Mouse (Mus musculus): Measurements from ENCODE around the gene Ip6k3.

The Ip6k3 gene

DNA sequence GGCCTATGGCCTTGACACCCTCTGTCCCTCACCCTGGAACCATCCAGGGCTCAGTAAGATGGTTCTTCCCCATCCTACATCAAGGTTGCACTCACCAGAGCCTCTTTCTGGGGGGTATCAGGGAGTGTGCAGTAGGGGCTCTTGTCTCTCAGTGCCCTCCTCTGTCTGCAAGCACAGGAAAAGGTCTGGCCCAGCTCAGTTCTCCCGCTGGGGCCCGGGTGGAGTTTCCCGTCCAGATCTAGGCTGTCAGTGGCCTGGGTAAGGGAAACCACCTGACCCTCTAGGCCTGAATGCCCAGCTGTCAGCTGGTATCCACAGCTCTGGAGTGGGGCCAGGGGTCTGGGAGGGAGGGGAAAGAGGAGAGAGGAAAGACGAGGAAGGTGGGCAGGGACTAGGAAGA lies at the start of gene Ip6k3:
Gene Ip6k3, minus strand, starts transcription at position 251 of the 400 bp plus-strand sequence.
- 43% methylated on average over 4 of the region's 4 CpGs for WGBS

DNA sequence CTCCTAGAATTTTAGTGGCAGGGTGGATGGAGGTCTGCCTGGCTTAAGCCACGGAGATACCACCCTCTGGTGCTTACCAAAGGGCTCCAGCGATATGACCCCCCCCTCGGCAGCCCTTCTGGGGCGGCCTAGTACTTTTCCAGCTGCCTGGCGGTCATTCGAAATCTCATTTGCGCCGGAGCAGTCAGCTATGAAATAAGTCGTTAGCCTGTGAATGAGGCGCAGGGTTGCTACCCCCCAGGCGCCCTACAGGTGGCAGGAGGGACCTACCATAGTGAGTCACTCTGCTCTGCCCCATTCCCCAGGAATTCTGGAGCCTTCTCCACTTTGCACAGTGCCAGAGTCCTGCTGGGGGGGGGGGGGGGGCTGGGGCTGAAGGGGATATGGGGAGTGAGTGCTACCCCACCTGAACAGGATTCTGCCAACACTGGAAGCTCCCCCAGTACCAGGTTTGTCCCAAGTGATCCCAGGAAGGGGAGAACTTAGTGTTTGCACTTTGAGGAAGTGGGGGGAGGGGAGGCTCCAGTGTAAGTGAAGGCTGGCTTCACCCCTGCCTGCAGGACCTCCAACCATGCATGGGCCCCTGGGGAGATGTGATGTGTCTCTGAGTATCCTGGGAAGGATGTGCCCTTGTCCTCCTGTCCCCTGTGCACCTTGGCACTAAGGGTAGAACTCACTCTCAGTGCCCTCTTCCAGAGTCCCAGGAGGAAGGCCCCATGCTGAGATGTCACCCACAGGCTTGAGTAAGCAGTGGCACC lies 45.4 kb upstream of the Ip6k3 start:
- 25% methylated on average over 11 of the region's 11 CpGs for WGBS

DNA sequence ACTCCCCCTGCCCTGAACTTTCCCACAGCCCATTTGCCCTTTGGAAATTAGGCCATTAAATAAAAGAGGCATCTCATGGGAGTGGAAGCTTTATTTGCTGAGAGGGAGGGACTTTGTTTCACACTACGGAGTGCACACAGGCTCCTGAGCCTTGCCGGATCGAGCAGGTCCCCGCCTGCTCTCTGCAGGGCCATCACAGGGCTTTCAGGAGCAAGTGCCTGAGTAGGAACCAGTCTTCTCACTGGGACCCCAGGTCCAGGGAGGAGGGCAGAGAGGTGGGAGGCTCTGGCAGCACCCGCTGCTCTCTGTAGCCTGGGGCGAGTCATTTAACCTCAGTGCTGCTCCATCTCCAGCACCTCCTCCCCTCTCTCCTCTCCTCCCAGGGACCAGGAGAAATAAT lies 44.4 kb upstream of the Ip6k3 start:
- 83% methylated on average over 6 of the region's 6 CpGs for whole genome bisulfite sequencing

DNA sequence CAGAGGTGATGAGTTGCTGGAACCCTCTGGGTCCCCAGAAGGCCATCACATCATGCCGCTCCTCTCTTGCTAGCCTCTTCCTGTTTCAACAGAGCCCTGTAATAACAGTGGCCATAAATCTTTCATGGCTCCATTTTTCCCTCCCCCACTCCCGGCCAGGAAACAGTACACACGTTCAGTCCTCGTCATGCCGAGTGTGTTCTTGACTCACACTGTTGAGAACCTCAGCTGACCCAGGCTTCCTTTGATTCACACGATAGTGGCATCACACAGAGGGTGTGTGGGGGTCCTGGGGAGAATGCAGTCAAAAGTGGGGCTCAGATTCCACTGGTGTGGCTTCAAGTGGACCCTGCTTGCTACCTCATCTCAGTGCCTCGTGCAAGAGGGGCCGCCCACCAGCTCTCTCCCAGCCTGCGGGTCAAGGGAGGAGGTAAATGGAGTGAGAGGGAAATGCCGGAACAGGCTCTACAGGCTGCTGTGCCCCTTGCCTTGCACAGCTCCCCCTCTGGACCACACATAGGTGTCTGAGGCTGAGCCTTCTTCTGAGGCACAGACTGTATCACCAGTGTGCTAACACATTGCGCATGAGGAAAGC lies 39.6 kb upstream of the Ip6k3 start:
- 82% methylated on average over 11 of the region's 11 CpGs for WGBS

DNA sequence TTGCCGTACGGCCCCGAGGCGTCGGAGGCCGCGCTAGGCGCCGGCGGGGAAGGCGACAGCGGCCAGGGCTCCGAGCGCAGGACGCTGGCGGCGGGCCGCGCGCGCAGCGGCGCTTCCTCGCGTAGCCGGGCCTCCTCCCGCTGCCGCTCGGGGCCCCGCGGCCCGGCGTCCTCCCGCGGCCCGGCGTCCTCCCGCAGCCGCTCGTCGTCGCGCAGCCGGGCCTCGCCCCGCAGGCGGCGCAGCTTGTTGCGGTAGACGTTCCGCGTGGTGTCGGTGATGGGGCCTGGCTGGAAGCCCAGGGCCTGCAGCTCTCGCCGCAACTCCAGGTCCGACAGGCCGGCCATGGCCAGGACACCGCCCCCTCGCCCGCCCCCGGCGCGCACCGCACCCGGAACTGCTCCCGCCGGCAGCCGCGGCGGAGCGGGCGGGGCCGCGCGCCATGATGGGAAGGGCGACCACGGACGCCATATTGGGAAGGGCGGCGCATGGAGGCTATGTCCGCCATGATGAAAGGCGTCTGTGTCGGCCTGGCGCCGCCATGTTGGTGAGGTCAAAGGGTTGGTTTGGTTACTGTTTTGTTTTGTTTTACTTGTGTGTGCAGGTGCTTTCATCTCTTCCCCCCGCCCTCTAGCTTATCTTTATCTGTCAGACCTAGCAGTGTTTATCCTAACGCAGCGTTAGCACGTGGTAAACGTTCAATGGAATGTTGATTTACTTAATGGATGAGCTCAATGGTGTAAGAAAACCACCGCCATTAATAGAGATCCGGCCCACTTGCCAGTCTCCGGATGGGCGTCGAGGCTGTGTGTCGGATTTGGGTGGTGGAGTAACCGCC lies 36.7 kb upstream of the Ip6k3 start, which contains the start of gene Lemd2:
Gene Lemd2, minus strand, starts transcription at position 395 of the 835 bp plus-strand sequence.
- 3% methylated on average over 95 of the region's 97 CpGs for WGBS

DNA sequence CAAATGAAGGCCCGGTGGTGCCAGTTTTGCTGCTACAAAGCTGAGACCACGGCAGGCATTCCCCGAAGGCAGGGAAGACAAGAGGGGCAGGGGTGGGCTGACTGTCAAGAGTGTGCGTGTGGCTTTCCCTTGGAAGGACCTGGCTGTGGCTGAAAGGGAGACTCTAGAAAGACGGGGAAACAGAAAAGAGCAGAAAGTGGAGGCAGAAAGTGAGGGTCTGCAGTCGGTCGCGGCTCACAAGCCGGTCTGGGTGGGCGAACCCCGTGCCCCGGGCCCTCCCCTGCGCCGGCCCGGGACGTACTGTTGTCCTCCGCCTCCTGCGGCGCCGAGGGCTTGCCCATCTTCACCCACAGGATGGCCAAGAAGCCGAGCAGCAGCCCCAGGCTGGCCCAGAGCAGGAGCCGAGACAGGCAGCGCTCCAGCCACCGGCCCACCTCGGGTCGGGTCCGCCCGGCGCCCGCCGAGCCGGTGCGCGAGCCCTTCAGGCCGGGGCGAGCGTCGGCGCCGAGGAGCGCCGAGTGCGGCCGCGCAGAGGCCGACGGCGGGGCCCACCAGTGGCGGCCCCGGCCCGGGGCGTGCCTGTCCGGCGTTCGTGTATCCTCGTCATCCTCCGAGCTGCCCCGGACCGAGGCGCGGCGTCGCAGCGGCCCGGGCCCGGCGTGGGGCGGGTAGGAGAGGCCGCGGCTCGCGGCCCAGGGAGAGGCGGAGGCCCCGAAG lies 35.9 kb upstream of the Ip6k3 start:
- WGBS, result under 1% methylated on average over 71 of the region's 74 CpGs

DNA sequence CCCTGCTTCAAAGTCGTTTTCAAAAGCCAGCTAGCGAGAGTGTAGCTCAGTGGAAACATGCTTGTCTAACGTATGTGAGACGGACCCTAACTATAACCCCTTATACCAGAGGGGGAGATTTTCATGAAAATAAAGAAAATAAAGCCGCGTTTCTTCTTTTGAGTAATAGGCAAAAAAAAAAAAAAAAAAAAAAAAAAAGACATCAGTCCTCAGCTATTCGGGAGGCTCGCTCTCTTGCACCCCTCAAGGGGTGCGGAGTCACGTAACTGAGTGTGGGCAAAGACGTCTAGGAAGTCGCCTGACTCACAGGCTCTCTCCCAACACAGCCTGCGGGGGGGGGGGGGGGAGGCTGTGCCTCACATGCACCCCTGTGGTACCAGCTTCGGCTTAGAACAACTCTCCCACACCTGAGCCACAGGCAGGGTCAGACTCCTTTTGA lies 35.3 kb upstream of the Ip6k3 start:
- WGBS, result 40% methylated on average over 14 of the region's 14 CpGs

DNA sequence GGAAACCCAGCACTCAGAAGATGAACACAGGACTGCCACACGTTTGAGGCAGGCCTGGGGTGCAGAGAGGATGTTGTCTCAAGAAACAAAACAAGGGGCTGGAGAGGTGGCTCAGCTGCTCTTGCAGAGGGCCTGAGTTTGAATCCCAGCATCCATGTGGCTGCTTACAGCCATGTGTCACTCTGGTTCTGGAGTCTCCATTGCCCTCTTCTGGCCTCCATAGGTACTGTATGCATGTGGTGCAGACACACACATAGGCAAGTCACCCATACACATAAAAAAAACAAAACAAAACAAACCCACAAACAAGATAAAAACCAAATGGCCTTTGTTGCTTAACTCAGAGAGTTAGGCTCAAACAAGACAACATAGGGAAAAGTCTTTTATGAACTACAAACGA lies 34.4 kb upstream of the Ip6k3 start:
- 93% methylated on average over 2 of the region's 2 CpGs for WGBS

DNA sequence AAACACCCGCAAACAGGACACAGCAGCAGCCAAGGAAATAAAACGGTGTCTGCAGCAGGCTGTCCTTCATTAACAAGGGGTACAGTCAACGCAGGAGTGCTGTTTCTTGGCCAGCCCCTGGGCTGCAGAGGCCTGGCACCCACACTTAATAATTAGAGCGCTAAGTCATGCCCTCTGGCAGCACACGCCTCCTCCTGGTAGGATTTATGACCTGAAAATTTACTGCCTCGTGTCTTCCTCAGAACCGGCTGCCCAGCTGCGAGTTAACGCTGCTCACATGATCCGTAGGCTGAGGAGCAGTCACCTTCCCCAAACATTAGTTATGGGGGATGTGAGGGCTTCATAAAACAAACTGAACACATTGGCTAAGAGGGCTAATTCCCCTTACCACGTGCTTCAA lies 33.2 kb upstream of the Ip6k3 start:
- 71% methylated on average over 11 of the region's 11 CpGs for WGBS

DNA sequence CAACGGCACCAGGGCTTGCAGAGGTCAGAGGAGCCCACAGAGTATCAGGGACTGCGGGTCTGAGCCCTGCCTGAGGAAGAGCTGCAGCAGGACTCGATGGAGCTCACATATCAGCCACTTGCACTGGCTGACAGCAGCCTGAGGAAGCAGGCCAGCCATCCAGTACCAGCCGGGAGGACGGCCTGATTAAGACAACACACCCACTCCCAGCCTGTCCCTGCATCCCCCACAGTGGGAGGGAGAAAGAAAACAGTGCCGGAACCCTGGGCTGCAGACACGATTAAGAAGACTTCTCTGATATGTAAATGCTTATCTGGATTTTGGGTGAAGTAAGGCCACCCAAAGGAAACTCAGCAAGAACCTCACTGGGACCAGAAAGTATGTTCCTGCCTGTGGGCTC lies 32.3 kb upstream of the Ip6k3 start:
- 46% methylated on average over 7 of the region's 7 CpGs for WGBS

DNA sequence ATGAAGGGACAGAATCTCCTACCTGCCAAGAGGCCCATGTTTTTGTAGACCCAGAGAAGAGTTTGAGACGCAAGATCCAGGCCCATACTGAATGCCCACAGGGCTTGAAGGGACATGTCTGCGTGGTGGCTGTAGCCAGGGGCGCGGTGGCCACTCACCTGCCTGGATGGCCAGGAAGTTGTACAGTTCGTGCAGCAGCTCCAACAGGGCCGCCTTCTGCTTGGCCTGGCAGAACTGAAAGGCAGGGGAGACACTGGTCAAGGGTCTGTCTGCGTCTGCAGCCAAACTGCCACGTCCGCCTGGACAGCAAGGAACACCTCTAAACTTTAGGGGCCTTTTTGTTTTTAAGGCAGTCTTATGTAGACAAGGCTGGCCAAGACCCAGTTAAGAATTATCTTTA lies 31.6 kb upstream of the Ip6k3 start:
- WGBS, result 99% methylated on average over 9 of the region's 9 CpGs

DNA sequence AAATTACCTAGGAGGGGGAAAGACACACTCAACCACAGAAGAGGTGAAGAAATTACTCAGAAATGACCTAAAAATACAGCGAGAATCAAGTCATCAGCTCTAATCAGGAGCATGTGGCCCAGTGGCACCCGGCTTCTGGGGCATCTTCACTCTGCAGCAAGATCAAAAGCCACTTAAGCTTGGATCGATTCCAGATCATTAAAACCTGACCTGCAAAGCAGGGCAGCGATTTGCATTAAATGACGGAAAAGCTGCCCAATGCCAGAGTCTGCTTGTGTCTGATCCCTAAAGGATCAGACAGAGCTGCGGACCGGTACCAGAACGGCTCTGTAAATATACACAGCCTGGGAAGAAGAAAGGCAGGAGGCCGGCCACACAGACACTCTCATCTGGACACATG lies 28.6 kb upstream of the Ip6k3 start:
- WGBS, result 70% methylated on average over 9 of the region's 9 CpGs

DNA sequence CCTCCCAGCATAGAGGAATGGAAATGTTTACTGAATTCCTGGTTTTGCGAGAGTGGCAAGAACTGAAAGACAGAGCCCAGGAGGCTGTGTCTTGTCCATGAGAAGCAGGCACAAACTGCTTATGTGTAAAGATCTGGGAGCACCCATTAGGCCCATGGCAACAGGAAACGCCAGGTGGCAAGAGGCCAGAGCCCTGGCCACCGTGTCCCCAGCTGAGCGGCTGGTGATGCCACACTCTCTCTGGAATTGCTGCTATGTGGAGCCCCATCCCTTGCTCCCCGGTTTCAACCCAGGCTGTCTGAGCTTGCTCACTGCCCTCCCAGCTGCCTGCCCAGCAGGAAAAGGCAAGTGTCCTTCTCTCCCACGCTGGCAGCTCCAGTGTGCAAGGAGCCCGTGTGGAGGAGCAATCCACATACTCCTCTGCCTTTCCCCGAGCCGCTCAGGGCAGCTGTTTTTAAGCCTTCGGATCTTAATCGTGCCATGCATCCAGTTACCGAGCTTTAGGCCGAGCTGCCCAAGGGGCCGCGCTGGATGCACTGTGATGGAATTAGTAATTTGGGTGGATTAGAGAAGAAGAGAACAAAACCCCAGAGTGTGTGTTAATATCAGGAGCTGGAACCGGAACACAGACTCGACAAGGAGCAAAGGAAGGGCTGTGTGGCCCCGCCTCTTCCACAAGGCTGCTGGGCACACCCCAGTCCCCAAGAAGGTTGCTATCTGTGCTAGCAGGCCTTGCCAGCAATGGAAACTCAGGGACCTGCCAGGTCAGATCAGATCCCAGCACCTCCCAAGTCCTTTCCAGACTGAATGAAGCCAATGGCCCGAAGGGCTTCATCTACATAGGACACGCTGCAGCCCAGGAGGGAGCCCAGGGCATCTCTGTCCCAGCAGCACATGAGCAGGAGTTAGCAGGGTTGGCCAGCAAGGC lies 26.9 kb upstream of the Ip6k3 start:
- WGBS, result 49% methylated on average over 20 of the region's 20 CpGs

DNA sequence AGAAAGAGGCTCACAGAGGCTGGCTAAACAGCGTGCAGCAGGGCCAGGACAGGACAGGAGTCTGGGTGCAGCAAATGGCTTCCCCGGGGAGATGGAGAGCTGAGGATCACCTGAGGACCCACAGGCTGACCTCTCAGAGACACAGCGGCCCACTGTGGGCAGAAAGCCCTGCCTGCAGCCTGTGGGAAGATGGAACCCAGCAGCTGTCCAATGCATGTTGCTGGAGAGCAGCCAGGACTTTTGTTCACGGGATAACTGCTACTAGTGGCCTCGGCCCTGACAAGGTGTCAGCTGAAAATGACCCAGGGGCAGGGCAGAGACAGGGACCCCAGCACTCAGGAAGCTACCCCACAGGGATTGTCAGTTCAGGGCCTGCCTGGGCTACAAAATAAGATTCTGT lies 24.2 kb upstream of the Ip6k3 start:
- WGBS, result 62% methylated on average over 5 of the region's 5 CpGs

DNA sequence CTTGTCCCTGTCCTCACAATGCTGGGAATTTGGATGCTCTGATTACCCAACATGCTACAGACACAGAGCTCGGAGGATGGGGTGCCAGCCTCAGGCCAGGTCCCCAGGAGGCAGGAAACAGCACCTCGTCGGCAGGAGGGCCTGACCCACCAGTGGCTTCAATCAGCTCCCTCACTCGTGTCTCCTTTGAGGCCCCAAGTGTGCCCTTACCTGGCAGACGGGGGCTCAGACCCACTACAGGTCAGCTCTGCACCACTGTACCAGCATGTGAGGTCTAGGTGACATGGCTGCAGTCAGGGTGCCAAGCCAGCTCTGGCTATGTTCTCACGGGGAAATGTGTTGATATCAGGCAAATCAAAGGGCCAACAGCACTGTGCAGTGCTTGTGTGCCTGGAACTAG lies 23.6 kb upstream of the Ip6k3 start:
- 81% methylated on average over 6 of the region's 6 CpGs for WGBS

DNA sequence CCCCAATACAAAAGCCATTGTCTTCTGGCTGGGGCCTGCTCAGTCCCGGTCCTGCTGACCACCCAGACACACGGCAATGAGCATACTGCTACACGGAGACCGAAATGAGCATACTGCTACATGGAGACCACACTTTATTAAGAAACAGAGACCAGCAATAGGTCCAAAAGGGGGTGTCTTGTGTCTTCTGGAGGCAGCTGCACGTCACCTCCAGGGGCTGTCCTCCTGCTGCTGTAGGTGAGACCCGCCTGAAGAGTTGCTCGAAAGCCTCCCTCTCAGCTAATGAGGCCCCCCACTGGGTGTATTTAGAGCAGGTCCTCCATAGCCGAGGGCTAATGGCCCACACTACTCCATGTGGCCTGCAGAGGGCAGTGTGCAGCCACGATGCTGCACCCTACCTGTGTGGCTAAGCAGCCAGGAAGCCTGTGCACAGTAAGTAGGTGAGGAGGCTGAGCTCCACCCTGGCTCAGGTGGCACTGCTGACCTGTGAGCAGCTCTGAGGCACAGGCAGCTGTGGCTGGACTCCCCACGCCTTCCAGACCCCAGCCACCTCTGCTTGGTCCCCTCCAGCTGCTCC lies 22.1 kb upstream of the Ip6k3 start:
- whole genome bisulfite sequencing, result 43% methylated on average over 10 of the region's 10 CpGs

DNA sequence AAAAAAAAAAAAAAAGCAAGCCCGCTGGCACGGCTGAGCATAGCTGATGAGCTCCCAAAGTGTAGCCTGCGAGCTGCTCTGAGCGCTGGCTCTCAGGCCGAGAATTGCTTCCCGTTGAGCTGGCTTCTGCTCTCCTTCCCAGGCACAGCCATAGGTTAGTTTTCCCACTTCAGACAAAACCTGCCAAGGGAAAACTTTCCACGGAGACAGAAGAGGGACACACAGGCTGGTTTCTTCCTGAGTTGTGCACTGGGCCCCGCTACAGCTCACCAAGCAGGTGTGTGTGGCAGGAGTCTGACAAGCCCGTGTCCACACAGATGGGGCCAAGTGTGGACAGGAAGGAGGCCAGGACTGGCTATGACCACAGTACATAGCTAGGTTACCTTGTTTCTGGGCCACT lies 21.3 kb upstream of the Ip6k3 start:
- WGBS, result 59% methylated on average over 9 of the region's 9 CpGs

DNA sequence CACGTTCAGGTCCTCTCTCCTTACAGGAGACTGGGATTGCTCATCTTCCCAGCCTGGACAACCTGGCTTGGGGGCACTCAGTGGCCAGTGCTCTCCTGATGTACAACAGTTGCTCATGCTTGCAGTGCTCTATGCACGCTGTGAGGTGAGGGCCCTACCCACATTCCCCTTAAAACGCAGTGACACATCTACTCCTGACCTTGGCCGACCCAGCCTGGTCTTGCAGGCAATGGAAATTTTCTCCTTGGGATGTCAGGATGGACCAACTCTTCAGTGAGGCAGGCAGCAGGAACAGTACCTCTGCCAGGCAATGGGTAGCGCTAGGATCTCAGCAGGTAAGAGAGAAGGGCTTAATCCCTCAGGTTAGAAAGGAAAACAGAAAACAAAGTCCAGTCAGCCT lies 19.5 kb upstream of the Ip6k3 start:
- WGBS, result 73% methylated on average over 5 of the region's 5 CpGs

DNA sequence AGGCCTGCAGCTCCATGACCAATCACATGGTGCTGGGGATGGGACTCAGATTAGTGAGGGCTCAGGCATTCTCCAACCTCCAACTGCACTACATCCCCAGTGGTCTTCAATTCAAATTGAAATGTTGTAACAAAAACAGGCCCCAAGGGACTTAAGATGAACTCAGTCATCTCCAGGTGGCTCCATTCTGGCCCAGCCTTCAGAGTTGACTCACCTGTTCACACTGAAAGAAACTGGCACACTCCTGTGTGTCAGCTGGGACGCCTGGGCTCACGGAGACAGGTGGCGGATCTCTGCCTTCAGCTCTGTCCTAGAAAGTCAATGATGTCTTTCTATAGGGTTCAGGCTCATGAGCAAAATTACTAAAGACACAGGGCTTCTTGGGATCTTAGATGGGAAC lies 18.5 kb upstream of the Ip6k3 start:
- 96% methylated on average over 3 of the region's 3 CpGs for WGBS

DNA sequence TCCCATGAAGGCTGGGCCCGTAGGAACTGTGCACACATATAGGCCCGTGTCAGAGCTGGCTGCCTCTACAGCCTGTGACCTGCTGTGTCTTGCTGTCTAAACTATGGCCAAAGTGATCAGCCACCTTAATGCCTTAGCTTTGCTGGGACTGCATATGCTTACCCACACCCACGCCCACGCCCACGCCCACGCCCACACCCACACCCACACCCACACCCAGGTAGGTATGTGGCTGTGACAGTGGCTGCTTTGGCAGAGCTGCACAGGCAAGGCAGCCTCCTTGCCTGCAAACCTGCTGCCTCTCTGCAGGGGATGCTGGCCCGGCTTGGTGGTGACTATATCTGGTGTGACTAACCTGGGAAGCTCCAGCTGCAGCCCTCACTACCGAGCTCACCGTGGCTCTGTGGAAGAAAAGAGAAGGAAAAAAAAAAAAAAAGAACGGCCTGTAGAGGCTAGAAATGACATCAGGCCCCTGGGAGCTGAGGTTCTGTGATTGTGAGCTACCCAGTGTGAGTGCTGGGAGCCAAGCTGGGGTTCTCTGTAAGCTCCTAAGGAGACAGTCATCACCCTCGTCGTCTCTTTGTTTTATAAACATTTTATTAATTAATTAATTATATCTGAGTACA lies 16.2 kb upstream of the Ip6k3 start:
- WGBS, result 83% methylated on average over 12 of the region's 12 CpGs

All from cerebral cortex, adult 2 months (tissue).